In genomic region chr11:96374810-96375209, GRCm38 (mm10) we compare ENCODE assay signal across 30 mouse cellular contexts. TPM values are rescaled to one million over a fixed set of nuclear protein-coding genes. Genes with fewer than 3 reads are reported as not detected.
"Had no signal": no experiment of that assay in that cellular context is flagged by ENCODE, and none has a peak within 500 bp of the region (broad histone marks: within the 10 kb centered on the region; RNA-seq: fewer than 3 reads in every experiment).

No protein-coding gene starts in this region.

- H3K36me3 ChIP-seq: heart, embryonic 13.5 days; heart, embryonic 15.5 days; intestine, embryonic 15.5 days; kidney, embryonic 15.5 days; limb, embryonic 13.5 days; limb, embryonic 15.5 days; liver, embryonic 12.5 days had no signal

- H3K4me3 ChIP-seq: heart, embryonic 13.5 days; heart, embryonic 15.5 days; intestine, embryonic 15.5 days; kidney, embryonic 15.5 days; limb, embryonic 13.5 days; limb, embryonic 15.5 days; liver, embryonic 12.5 days had no signal

- H3K4me2 ChIP-seq: heart, embryonic 11.5 days; heart, embryonic 13.5 days; heart, embryonic 15.5 days; hindbrain, embryonic 14.5 days; intestine, embryonic 15.5 days; kidney, embryonic 15.5 days; limb, embryonic 13.5 days; limb, embryonic 15.5 days; liver, embryonic 12.5 days had no signal

- ATAC-seq: hindbrain, embryonic 16.5 days; inflammation-experienced regulatory T-cells, adult 6 months; intestine, embryonic 15.5 days; intestine, postnatal 0 days; liver, embryonic 12.5 days had no signal

- DNase-seq: gastrocnemius, postnatal 14 days; gastrocnemius, postnatal 36 days; heart, adult 18-20 months; heart, postnatal 14 days; heart, postnatal 36 days; kidney, adult 2 months; kidney, adult 9 months; kidney, postnatal 14 days; kidney, postnatal 36 days; layer of hippocampus, adult 9-11 months; layer of hippocampus, postnatal 36 days; left cerebral cortex, postnatal 4 days had no signal

- H3K9ac ChIP-seq: heart, embryonic 13.5 days; heart, embryonic 15.5 days; hindbrain, embryonic 14.5 days; intestine, embryonic 15.5 days; kidney, embryonic 15.5 days; limb, embryonic 13.5 days; limb, embryonic 15.5 days; liver, embryonic 12.5 days; liver, embryonic 14.5 days had no signal

- H3K9me3 ChIP-seq: heart, embryonic 13.5 days; heart, embryonic 15.5 days; intestine, embryonic 15.5 days; kidney, embryonic 15.5 days; limb, embryonic 13.5 days; limb, embryonic 15.5 days; liver, embryonic 12.5 days had no signal

- H3K27me3 ChIP-seq: intestine, embryonic 15.5 days had no signal

- H3K4me1 ChIP-seq: heart, embryonic 15.5 days; limb, embryonic 13.5 days; limb, embryonic 15.5 days; liver, embryonic 12.5 days had no signal

- H3K27ac ChIP-seq: heart, embryonic 13.5 days; heart, embryonic 15.5 days; hindbrain, embryonic 14.5 days; intestine, embryonic 15.5 days; kidney, embryonic 15.5 days; kidney, postnatal 0 days; limb, embryonic 13.5 days; limb, embryonic 15.5 days; liver, embryonic 12.5 days; liver, embryonic 14.5 days had no signal

RNA-seq across cellular contexts. Expression of gene Hoxb1, which starts 9.3 kb away (rescaled TPM):
- polyA plus RNA-seq: heart, embryonic 15.5 days; heart, postnatal 0 days; inflammation-experienced regulatory T-cells, adult 6 months; intestine, embryonic 15.5 days; intestine, postnatal 0 days; kidney, adult 2 months; large intestine, adult 2 months; limb, embryonic 11.5 days; limb, embryonic 15.5 days; liver, adult 2 months had no signal

RNA-seq across cellular contexts. Expression of gene Hoxb2, which starts 24.5 kb away (rescaled TPM):
- polyA plus RNA-seq: inflammation-experienced regulatory T-cells, adult 6 months had no signal
